Comparison of ENCODE assay signal across 31 mouse cellular contexts in genomic region chr7:98002617-98003016, GRCm38 (mm10).
DNase-seq lines count a peak whose midpoint lies in the region; ATAC-seq and TF ChIP-seq lines count a peak whose summit lies in the region.
"Had no signal": no experiment of that assay in that cellular context is flagged by ENCODE, and none has a peak within 500 bp of the region (broad histone marks: within the 10 kb centered on the region; RNA-seq: fewer than 3 reads in every experiment).

No protein-coding gene starts in this region.

- no peak overlapping the region for H3K9ac ChIP-seq in lung, embryonic 14.5 days
- H3K9ac ChIP-seq in stomach, embryonic 16.5 days (ENCODE audit: low read length), result no peak overlapping the region
- H3K9ac ChIP-seq: heart, embryonic 12.5 days; hindbrain, embryonic 14.5 days; limb, embryonic 12.5 days; liver, embryonic 15.5 days; neural tube, embryonic 12.5 days had no signal

- ATAC-seq in lung, embryonic 14.5 days (ENCODE audit: insufficient read depth), result 0 out of 2 replicates have a peak, but pooled peaks have one; percentile 31
- peak; percentile 56; the same call in 1 of the 2 replicates for ATAC-seq in stomach, embryonic 16.5 days (ENCODE audit: insufficient read depth, low FRiP score)
- ATAC-seq: activated CD4-positive, CD25-positive, alpha-beta regulatory T cell, adult 4 months; forebrain, embryonic 16.5 days had no signal

- H3K9me3 ChIP-seq in lung, embryonic 14.5 days (ENCODE audit: low read depth, low read length), result no peaks in the 10 kb centered on the region
- H3K9me3 ChIP-seq in stomach, embryonic 16.5 days (replicated peaks; ENCODE audit: control insufficient read depth, low read length), result no peaks in the 10 kb centered on the region
- H3K9me3 ChIP-seq: limb, embryonic 12.5 days; liver, embryonic 15.5 days; neural tube, embryonic 12.5 days had no signal

- H3K4me3 ChIP-seq in lung, embryonic 14.5 days (ENCODE audit: low read depth, low read length), result no peak overlapping the region
- H3K4me3 ChIP-seq in stomach, embryonic 16.5 days (replicated peaks; ENCODE audit: low read length), result no peak overlapping the region
- H3K4me3 ChIP-seq in layer of hippocampus, adult 2 months, result no peak overlapping the region
- H3K4me3 ChIP-seq: erythroblast, embryonic 14.5 days; gastrocnemius, adult 2 months; heart, adult 2 months; heart, embryonic 12.5 days; left cerebral cortex, adult 2 months; limb, embryonic 12.5 days; liver, embryonic 15.5 days; myocyte; neural tube, embryonic 12.5 days had no signal

- no peak for TF ChIP-seq CTCF in lung, embryonic 14.5 days (IDR thresholded peaks at IDR 0.05; ENCODE audit: low read depth)
- TF ChIP-seq CTCF in layer of hippocampus, adult 2 months (conservative IDR thresholded peaks at IDR 0.05), result no peak

- H3K4me2 ChIP-seq in lung, embryonic 14.5 days, result no peak overlapping the region
- no peak overlapping the region for H3K4me2 ChIP-seq in stomach, embryonic 16.5 days (ENCODE audit: low read depth, low read length)
- H3K4me2 ChIP-seq: heart, embryonic 12.5 days; hindbrain, embryonic 14.5 days; limb, embryonic 12.5 days; liver, embryonic 15.5 days; midbrain, embryonic 11.5 days; neural tube, embryonic 12.5 days had no signal

- no peaks in the 10 kb centered on the region for H3K36me3 ChIP-seq in lung, embryonic 14.5 days (ENCODE audit: insufficient read depth)
- no peaks in the 10 kb centered on the region for H3K36me3 ChIP-seq in stomach, embryonic 16.5 days (ENCODE audit: control insufficient read depth, insufficient read depth, low read length)
- H3K36me3 ChIP-seq: heart, embryonic 12.5 days; limb, embryonic 12.5 days; liver, embryonic 15.5 days; neural tube, embryonic 12.5 days had no signal

- H3K27me3 ChIP-seq in lung, embryonic 14.5 days (ENCODE audit: insufficient read depth, low read length), result no peaks in the 10 kb centered on the region
- H3K27me3 ChIP-seq in stomach, embryonic 16.5 days (ENCODE audit: control insufficient read depth, insufficient read depth, low read length), result no peaks in the 10 kb centered on the region
- H3K27me3 ChIP-seq: CH12.LX; heart, embryonic 12.5 days; limb, embryonic 12.5 days; liver, embryonic 15.5 days; neural tube, embryonic 12.5 days had no signal

- H3K4me1 ChIP-seq in lung, embryonic 14.5 days (ENCODE audit: insufficient read depth), result no peaks in the 10 kb centered on the region
- H3K4me1 ChIP-seq in stomach, embryonic 16.5 days (ENCODE audit: control insufficient read depth, insufficient read depth, low read length), result no peaks in the 10 kb centered on the region
- H3K4me1 ChIP-seq: heart, embryonic 12.5 days; limb, embryonic 12.5 days; liver, embryonic 15.5 days; neural tube, embryonic 12.5 days had no signal

- peak; percentile 23 for DNase-seq in lung, embryonic 14.5 days
- DNase-seq in lung, postnatal 14 days, result no peak
- peak; percentile 3 for DNase-seq in lung, postnatal 10 days
- no peak for DNase-seq in thymus, postnatal 25 days
- DNase-seq in layer of hippocampus, adult 2 months (ENCODE audit: low spot score in 2 of 2), result no peak
- DNase-seq: adrenal gland, adult 2 months; adrenal gland, postnatal 36 days; B cell, adult 2 months; cerebellum, adult 2 months; cerebellum, postnatal 14 days; gastrocnemius, adult 2 months; heart, adult 2 months; heart, postnatal 4 days; kidney, adult 11 months; kidney, postnatal 25 days; right cerebral cortex, postnatal 4 days; thymus, adult 2 months; thymus, postnatal 4 days had no signal

- no peak overlapping the region for H3K27ac ChIP-seq in lung, embryonic 14.5 days (ENCODE audit: low read depth)
- no peak overlapping the region for H3K27ac ChIP-seq in stomach, embryonic 16.5 days (ENCODE audit: low read length)
- H3K27ac ChIP-seq in layer of hippocampus, adult 2 months, result no peak overlapping the region
- H3K27ac ChIP-seq: gastrocnemius, adult 2 months; heart, adult 2 months; hindbrain, embryonic 14.5 days; left cerebral cortex, adult 2 months; limb, embryonic 12.5 days; liver, embryonic 15.5 days; neural tube, embryonic 12.5 days had no signal

- 65% methylated on average over 7 of the region's 7 CpGs for WGBS in lung, embryonic 14.5 days
- 57% methylated on average over 7 of the region's 7 CpGs for WGBS in stomach, embryonic 16.5 days

Comparison
In these comparisons a context has a peak if more than half of its experiments do, and no peak if none do; other contexts are left out.
1. DNase-seq: peak in lung, embryonic 14.5 days (single experiment) and lung, postnatal 10 days (single experiment); none in lung, postnatal 14 days (single experiment), thymus, postnatal 25 days (single experiment) and layer of hippocampus, adult 2 months (0 of 2).